Mouse (Mus musculus) c-Kit-positive CD71-positive TER-119-positive erythroid progenitor cells, embryonic 14.5 days (primary cell): ENCODE data around the gene Hist1h4f.
"Not testable (repeated sequence)": the region's sequence is repeated elsewhere in the genome, so short reads cannot be mapped to it uniquely, and the experiment has no call there.

Source experiments
- DNase-seq: peaks from one replicate; pipeline ENCODE4 v3.0.0-alpha.2; 2013; ENCODE audit warnings: low spot score

Gene Hist1h4f

DNA sequence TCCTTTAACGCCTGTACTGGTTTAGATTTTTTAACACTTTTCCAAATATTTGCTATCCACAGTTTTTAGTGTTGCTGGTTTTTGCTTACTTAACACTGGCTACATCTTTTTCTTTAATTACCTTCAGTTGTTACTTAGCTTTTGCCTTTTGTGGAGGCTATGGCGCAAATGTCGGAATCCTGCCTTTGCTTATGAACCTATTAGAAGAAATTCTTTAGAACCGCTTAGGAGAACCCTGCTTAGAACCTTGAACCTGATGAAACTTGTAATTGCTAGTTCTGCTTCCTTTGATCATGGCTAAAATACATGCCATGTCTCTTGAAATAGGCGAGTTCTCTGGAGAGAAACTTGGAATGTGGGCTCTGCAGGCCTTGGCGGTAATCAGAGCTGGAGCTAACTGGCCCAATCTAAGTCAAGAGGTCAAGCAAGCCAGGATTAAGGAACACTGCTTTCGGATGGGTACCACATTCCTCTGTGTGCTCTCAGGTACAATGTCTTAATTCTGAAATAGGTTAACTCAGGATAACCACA lies 25.0 kb upstream of the Hist1h4f start:
- peak; percentile 68 for DNase-seq

DNA sequence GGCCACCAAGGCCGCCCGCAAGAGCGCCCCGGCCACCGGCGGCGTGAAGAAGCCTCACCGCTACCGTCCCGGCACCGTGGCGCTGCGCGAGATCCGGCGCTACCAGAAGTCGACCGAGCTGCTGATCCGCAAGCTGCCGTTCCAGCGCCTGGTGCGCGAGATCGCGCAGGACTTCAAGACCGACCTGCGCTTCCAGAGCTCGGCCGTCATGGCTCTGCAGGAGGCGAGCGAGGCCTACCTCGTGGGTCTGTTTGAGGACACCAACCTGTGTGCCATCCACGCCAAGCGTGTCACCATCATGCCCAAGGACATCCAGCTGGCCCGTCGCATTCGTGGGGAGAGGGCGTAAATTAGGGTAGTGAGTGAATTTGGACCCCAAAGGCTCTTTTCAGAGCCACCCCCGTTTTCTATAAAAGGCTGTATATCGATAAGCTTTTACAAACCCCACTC lies 24.4 kb upstream of the Hist1h4f start:
- not testable (repeated sequence) for DNase-seq

DNA sequence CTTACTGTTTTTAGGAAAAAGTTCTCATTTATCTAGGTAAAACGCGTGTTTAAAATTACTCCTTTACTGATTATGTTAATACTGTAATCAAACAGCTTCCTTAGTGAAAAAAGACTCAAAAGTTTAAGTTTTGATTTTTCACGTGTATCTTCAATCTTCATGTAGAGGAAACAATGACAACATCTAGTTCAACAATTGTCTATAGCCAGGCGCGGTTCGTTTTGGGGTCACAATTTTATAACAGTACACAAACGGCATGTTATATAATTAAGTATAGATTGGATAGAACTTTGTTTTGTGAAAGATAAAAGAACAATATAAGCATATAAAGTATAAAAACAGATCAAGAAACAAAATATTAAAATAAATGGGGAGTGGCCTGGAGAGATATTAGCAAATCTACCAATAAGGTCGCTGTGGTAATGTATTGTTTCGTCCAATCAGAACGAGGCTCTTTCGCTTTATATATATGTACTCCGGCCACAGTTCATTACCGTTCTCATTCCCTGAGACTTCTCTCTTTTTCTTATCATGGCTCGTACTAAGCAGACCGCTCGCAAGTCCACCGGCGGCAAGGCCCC lies 23.9 kb upstream of the Hist1h4f start, which contains the start of gene Hist1h3d:
Hist1h3d (plus strand) TSS at position 493 of the 581 bp plus-strand sequence.
- peak; percentile 96 for DNase-seq

- peak; percentile 60 for DNase-seq
These were observed 23.2 kb upstream of the Hist1h4f start for GRCm38 (mm10) chr13:23574546-23575170.

DNA sequence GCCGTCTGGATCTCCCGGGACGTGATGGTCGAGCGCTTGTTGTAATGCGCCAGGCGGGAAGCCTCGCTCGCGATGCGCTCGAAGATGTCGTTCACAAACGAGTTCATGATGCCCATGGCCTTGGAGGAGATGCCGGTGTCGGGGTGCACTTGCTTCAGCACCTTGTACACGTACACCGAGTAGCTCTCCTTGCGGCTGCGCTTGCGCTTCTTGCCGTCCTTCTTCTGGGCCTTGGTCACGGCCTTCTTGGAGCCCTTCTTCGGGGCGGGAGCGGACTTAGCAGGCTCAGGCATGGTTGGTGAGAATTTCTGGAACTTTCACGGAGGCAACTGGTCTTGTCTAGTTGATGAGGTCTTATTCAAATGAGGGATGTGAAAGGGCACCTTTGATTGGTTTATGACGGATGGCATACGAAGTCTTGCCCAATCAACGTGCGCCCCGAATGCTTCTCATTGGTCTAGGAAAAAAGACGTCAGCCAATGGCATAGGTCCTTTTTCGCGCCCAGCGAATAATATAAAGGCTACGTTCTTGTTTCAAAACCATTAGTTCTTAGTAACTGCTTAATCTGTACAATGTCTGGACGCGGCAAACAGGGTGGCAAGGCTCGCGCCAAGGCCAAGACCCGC lies 22.6 kb upstream of the Hist1h4f start, which contains the start of the genes Hist1h2bf and Hist1h2ad:
Hist1h2bf (minus strand) TSS at position 299 of the 627 bp plus-strand sequence.
Hist1h2ad (plus strand) TSS at position 484 of the 627 bp plus-strand sequence.
- peak; percentile 99 for DNase-seq

DNA sequence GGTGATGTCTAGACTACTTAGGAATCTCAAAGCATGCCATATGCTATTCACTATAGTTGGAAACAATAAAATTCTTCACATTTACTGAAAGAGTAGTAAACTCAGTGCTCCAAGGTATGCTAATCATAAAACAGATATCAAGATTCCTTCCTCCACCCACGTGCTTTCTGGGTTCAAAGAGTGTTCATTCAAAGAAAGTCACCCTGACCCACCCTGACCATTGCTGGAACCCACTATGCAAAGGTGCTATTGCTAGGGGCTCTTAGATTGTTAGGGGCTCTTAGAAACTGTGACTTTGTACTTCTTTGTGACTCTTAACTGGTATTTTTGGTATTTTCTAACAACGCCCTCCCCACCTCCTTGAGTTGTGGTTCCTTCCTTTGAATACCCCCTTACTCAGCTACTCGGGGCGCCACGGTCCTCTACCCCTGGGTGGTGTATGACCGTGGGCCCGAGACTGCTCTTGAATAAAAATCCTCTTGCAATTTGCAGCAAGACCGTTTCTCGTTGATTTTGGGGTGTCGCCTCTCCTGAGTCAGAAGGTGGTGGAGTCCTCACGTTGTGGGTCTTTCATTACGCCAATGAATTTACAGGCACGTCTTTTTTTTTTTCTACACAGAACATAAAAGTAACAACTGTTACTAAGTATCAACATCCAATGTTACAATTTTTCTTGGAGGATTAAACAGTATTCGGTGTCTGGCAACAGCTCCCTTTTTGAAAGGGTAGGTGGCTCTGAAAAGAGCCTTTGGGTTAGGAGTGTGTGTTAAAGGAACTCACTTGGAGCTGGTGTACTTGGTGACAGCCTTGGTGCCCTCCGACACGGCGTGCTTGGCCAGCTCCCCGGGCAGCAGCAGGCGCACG lies 21.8 kb upstream of the Hist1h4f start:
- not testable (repeated sequence) for DNase-seq

GRCm38 (mm10) chr13:23572218-23573033 lies 21.0 kb upstream of the Hist1h4f start:
- DNase-seq = no peak

DNA sequence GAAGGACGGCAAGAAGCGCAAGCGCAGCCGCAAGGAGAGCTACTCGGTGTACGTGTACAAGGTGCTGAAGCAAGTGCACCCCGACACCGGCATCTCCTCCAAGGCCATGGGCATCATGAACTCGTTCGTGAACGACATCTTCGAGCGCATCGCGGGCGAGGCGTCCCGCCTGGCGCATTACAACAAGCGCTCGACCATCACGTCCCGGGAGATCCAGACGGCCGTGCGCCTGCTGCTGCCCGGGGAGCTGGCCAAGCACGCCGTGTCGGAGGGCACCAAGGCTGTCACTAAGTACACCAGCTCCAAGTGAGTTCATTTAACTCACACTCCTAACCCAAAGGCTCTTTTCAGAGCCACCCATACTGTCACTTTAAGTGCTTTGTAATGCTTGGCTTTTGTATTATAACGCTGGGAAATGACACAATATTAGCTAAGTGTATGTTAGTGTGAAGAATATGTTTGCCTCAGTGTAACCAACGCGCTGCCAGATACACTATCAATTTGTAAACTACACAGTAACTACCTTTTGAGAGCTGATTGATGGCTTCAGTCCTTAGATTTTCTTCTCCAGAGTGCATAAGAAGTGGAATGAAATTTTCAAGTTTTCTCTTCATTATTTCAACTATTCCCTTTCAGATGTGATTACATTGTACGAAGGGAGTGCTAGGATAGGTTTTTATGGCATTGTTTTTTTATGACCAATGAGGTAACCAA lies 20.2 kb upstream of the Hist1h4f start:
- DNase-seq = peak; percentile 76

DNA sequence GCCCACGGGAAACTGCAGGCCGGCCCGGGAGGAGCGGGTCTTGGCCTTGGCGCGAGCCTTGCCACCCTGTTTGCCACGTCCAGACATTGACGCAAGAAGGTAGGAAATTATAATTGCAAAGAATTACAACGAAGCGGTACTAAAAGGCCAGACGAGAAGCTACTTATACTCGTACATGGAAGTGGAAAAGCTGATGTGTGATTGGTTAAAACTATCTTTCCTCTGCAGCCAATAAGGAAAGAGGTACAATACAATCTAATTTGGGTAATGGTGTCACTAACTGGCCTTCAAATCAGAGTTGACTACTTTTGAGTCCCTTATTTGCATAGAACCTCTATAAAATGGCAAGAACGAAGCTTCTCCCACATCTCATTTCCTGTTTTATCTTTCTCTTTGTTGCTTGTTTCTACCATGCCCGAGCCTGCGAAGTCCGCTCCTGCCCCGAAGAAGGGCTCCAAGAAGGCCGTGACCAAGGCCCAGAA lies 19.6 kb upstream of the Hist1h4f start, which contains the start of the genes Hist1h2ae and Hist1h2bg:
Hist1h2ae (minus strand) TSS at position 199 of the 482 bp plus-strand sequence.
Hist1h2bg (plus strand) TSS at position 375 of the 482 bp plus-strand sequence.
- peak; percentile 97 for DNase-seq

DNA sequence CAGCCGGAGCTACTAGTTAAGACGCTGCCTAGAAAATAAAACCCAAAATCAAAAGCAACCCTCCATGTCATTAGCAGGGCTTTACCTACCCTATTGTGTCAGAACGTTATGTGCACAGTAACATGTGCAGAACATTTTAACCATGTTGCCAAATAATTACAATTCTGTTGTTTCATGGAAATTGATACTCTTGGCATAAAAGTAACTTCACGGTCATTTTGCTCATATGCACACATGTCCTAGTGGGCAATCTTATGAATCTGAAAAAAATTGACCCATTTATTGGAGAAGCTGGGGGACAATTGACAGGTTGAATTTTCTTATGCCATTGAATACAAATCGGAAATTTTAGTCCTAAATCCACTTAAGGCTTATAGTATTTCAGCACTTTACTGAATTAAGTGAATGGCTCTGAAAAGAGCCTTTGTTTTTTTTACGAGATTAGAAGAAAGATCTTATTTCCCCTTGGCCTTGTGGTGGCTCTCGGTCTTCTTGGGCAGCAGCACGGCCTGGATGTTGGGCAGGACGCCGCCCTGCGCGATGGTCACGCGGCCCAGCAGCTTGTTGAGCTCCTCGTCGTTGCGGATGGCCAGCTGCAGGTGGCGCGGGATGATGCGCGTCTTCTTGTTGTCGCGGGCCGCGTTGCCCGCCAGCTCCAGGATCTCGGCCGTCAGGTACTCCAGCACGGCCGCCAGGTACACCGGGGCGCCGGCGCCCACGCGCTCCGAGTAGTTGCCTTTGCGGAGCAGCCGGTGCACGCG lies 19.0 kb upstream of the Hist1h4f start:
- not testable (repeated sequence) for DNase-seq

- no peak for DNase-seq
These were observed 13.0 kb upstream of the Hist1h4f start for GRCm38 (mm10) chr13:23564482-23564881.

DNA sequence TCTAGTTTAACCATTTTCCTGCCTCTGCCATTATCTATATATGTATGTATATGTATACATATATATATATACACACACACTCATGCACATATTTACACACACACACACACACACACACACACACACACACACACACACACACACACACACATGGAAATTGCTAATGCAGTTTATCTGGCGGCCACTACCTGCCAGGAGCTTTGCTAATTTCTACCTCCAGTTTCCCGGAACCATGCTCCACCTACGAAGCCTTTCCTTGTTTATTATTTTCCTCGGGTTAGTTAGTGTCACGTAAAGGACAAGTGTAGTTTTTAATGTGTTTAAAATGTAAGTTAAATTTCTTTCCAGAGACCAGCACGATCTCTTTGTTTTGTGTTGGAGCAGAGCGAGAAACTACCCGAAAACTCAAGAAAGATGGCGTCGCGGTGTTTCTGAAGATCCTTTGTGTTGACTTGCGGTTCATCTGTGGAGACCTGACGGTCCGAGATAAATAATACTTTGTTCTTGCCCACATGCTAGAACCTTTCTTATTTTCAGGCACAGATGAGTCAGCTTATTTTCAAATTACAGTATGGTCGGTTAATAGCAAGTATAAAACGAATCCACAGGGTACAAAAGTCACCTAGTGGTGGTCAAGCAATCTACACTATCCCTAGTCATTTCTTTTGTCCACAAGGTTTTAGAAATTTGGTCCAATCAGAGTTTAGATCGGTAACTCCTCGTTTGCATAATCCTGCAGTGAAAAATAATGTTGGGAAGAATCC lies 11.4 kb upstream of the Hist1h4f start:
- DNase-seq = peak; percentile 69

DNA sequence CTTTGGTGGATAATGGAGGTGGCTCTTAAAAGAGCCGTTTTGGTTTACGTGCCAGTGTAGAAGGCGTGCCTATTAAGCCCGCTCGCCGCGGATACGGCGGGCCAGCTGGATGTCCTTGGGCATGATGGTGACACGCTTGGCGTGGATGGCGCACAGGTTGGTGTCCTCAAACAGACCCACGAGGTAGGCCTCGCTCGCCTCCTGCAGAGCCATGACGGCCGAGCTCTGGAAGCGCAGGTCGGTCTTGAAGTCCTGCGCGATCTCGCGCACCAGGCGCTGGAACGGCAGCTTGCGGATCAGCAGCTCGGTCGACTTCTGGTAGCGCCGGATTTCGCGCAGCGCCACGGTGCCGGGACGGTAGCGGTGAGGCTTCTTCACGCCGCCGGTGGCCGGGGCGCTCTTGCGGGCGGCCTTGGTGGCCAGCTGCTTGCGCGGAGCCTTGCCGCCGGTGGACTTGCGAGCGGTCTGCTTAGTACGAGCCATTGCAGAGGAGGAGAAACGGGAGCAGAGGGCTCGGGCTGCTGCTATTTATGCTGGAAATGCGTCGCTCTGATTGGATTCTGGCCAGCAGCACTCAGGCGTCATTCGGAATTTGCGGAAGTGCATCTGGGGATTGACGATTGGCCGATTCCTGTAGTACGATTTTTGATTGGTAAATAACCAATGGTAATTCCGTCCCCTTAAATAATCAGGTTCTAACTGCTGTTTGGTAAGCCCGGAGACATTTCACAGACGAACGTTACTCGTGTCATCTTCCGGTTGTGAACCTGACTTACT lies 10.6 kb upstream of the Hist1h4f start, which contains the start of gene Hist1h3e:
Hist1h3e (minus strand) TSS at position 487 of the 777 bp plus-strand sequence.
- peak; percentile 97 for DNase-seq

GRCm38 (mm10) chr13:23561531-23561882 lies 10.1 kb upstream of the Hist1h4f start:
- DNase-seq = not testable (repeated sequence)

GRCm38 (mm10) chr13:23560699-23561098 lies 9.3 kb upstream of the Hist1h4f start:
- DNase-seq = not testable (repeated sequence)

GRCm38 (mm10) chr13:23556906-23557305 lies 5.5 kb upstream of the Hist1h4f start:
- DNase-seq = no peak

DNA sequence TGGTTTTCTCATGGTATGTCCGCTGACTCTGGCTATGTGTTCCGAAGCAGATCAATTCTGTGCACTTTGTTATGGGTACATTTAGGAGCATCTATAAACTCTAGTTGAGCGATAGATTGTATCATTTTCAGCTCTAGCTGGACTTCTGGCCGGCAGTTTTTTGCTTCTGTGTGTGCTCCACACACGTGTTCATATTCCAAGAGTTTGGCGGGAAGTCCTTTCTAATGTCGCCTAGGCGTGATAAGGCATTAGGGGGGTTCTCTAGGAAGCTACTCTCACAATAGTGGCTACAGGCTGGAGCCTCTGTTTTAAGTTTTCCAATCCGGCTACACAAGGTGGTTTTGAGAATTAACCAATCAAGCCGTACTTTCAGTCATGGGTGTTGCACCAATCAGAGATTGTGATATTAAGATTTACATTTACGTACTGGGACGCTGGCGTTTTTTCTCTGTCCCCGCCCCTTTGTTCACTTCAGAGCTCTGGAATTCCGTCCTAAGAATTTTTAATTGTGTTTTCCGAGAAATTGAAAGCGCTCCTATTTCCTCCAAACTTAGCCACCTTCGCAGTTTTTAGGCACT lies 4.5 kb upstream of the Hist1h4f start:
- peak; percentile 92 for DNase-seq
